Mouse (Mus musculus) spleen, adult 2 months (tissue): ENCODE data around the gene Dyrk1a. TPM values are rescaled to one million over a fixed set of nuclear protein-coding genes. Genes with fewer than 3 reads are reported as not detected.

ENCODE experiments used
- DNase-seq, 2 experiments: peaks; one replicate each; pipeline versions ENCODE4 v3.0.0 to v3.0.0-alpha.2; 2012 to 2021; ENCODE audit warnings: low spot score in 2 of 2, low read depth in 1 of 2
- H3K27ac ChIP-seq: fragments of 200-500 bp; 2 replicates; pipeline ENCODE4 v1.5.1; 2012; ENCODE audit warnings: low read length, inconsistent platforms; ENCODE audit not compliant: insufficient read depth
- H3K27me3 ChIP-seq: fragments of 200-500 bp; 2 replicates; pipeline ENCODE4 v1.6.1; 2012; ENCODE audit warnings: mild to moderate bottlenecking, moderate library complexity, low read length, inconsistent platforms; ENCODE audit not compliant: control insufficient read depth, insufficient read depth
- H3K36me3 ChIP-seq: fragments of 200-500 bp; 2 replicates; pipeline ENCODE4 v1.6.1; 2012; ENCODE audit warnings: mild to moderate bottlenecking, low read length, inconsistent platforms; ENCODE audit not compliant: control insufficient read depth, insufficient read depth
- H3K4me1 ChIP-seq: fragments of 200-500 bp; 2 replicates; pipeline ENCODE4 v1.6.1; 2011; ENCODE audit warnings: inconsistent platforms; ENCODE audit not compliant: control insufficient read depth, insufficient read depth, insufficient read length
- H3K4me3 ChIP-seq: fragments of 200-500 bp; 2 replicates; pipeline ENCODE4 v1.5.1; 2011; ENCODE audit warnings: mild to moderate bottlenecking, inconsistent platforms; ENCODE audit not compliant: insufficient read depth, insufficient read length; ENCODE audit errors: extremely low read depth
- CTCF ChIP-seq: fragments of 200-500 bp; IDR thresholded peaks from 2 replicates; pipeline ENCODE4 v1.5.1; 2011; ENCODE audit warnings: mild to moderate bottlenecking, inconsistent platforms; ENCODE audit not compliant: insufficient read depth, insufficient read length, insufficient replicate concordance; ENCODE audit errors: extremely low read depth
- POLR2A ChIP-seq: fragments of 200-500 bp; IDR thresholded peaks from 2 replicates; pipeline ENCODE4 v1.6.1; 2011; ENCODE audit warnings: low read depth, low read length, inconsistent platforms
- WGBS: fragments of 180-500 bp; shearing (Covaris S2); methylation state at CpG from one replicate; pipeline ENCODE4 v1.1.7; 2018; 5-methylcytosine and 5-hydroxymethylcytosine counted together
- polyA plus RNA-seq: library from polyadenylated mRNA; depleted of rRNA; stranded (reverse); fragments of >200 nt; gene quantifications from 2 replicates; pipeline ENCODE4 v1.2.3, GENCODE M21; 2012

The Dyrk1a gene
- polyA plus RNA-seq, 1 experiment = 24.7 TPM

DNA sequence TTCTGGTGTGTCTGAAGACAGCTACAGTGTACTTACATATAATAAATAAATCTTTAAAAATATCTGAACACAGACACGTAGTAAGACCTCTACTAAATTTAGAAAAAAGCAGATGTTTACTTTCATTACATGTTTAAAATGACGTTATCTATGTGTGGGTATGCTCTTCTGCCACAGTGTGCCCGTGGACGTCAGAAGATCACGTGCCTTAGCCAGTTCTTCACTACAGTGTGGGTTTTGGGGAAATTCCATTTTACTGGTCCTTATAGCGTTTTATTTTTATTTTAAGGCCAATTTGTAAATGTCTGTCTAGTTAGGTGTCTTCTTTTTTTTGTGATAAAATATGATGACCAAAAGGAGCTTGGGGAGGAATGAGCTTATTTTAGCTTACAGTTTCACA lies 47.4 kb downstream of the Dyrk1a start:
- 0 out of 2 replicates have a peak overlapping the region, but pooled peaks have one; percentile 4 for H3K27ac ChIP-seq
- no peaks in the 10 kb centered on the region for H3K27me3 ChIP-seq
- 75% methylated on average over 6 of the region's 6 CpGs for WGBS
- H3K4me1 ChIP-seq = peaks cover 5% of the 10 kb centered on the region; the same call in 1 of the 2 replicates
- TF ChIP-seq POLR2A (no peak), CTCF (no peak)
- H3K36me3 ChIP-seq = peaks cover 7% of the 10 kb centered on the region; the same call in 1 of the 2 replicates
- H3K4me3 ChIP-seq = no peak overlapping the region
- no peak for DNase-seq

GRCm38 (mm10) chr16:94618543-94618942 lies 48.7 kb downstream of the Dyrk1a start:
- H3K27ac ChIP-seq = no peak overlapping the region
- no peaks in the 10 kb centered on the region for H3K27me3 ChIP-seq
- TF ChIP-seq CTCF (peak; percentile 79; the same call in 1 of the 2 replicates), POLR2A (no peak)
- 52% methylated on average over 10 of the region's 10 CpGs for WGBS
- DNase-seq = peak; percentile 32 to 59
- peaks cover 5% of the 10 kb centered on the region; the same call in 1 of the 2 replicates for H3K36me3 ChIP-seq
- no peak overlapping the region for H3K4me3 ChIP-seq
- peaks cover 5% of the 10 kb centered on the region; the same call in 1 of the 2 replicates for H3K4me1 ChIP-seq

DNA sequence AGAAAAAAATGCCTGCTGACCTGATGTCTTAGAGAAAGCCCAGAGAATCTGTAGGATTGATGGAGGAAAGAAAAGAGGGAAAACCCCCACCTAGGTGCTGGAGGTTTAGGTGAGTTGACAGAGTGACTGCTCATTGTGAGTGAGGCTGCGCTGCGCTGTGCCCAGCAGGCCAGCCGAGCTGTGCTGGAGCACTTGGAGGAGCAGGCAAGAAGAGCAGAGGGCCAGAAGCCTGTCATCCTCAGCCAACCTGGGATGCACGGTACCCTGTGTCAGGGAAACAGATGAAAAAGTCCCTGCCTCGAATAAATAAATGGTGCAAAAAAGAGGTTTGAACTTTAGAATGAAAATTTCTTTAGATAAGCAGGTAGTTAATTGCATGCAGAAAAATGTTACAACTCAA lies 49.5 kb downstream of the Dyrk1a start:
- Histone ChIP-seq H3K4me1 (peaks cover 5% of the 10 kb centered on the region; the same call in 1 of the 2 replicates), H3K36me3 (peaks cover 5% of the 10 kb centered on the region; the same call in 1 of the 2 replicates), H3K4me3 (no peak overlapping the region), H3K27me3 (no peaks in the 10 kb centered on the region), H3K27ac (no peak overlapping the region)
- 94% methylated on average over 5 of the region's 5 CpGs for WGBS
- TF ChIP-seq CTCF (no peak), POLR2A (no peak)
- no peak for DNase-seq

DNA sequence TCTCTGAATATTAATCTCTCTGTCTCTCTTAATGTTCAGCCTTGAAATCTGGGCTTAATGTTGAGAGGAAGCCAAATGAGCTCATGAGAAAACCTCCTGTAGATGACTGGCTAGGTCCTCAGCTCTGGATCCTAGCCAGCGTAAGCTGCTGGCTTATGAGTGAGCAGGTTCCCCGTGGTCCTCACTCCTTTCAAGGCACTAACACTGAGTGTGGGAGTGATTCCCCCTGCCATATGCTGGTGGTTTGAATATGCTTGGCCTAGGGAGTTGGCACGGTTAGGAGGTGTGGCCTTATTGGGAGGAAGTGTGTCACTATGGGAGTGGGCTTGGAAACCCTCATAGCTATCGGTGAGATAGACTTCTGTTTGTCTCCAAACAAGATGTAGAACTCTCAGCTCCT lies 55.1 kb downstream of the Dyrk1a start:
- WGBS = 50% methylated on average over 4 of the region's 4 CpGs
- Histone ChIP-seq H3K36me3 (peaks cover 5% of the 10 kb centered on the region; the same call in 1 of the 2 replicates), H3K4me3 (no peak overlapping the region), H3K27ac (no peak overlapping the region), H3K4me1 (peaks cover 14% of the 10 kb centered on the region), H3K27me3 (no peaks in the 10 kb centered on the region)
- no peak for TF ChIP-seq POLR2A
- TF ChIP-seq CTCF = no peak
- no peak for DNase-seq

DNA sequence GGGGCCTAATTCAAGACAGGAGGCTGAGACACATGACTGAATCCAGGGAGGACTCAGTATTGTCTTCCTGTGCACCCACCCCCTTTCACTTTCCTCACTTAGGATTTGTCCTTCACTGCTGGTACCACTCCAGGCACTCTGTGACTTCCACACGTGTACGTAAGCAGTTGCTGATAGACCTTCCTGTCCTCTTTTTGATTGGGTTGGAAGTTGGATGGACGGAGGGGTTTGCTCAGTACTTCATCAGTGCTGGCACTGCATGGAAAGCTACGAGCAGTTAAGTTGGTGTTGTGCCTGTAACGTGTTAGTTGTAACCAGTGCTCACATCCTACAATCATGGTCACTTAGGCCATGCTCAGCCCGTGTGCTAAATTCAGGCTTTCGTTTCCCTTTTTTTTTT lies 55.8 kb downstream of the Dyrk1a start:
- H3K27ac ChIP-seq = no peak overlapping the region
- H3K36me3 ChIP-seq = no peaks in the 10 kb centered on the region; the same call in 1 of the 2 replicates
- TF ChIP-seq POLR2A (no peak), CTCF (no peak)
- no peaks in the 10 kb centered on the region for H3K27me3 ChIP-seq
- H3K4me1 ChIP-seq = peaks cover 14% of the 10 kb centered on the region
- 87% methylated on average over 7 of the region's 7 CpGs for WGBS
- no peak for DNase-seq
- H3K4me3 ChIP-seq = no peak overlapping the region

GRCm38 (mm10) chr16:94627736-94628135 lies 57.9 kb downstream of the Dyrk1a start:
- WGBS = 59% methylated on average over 5 of the region's 5 CpGs
- DNase-seq = no peak

DNA sequence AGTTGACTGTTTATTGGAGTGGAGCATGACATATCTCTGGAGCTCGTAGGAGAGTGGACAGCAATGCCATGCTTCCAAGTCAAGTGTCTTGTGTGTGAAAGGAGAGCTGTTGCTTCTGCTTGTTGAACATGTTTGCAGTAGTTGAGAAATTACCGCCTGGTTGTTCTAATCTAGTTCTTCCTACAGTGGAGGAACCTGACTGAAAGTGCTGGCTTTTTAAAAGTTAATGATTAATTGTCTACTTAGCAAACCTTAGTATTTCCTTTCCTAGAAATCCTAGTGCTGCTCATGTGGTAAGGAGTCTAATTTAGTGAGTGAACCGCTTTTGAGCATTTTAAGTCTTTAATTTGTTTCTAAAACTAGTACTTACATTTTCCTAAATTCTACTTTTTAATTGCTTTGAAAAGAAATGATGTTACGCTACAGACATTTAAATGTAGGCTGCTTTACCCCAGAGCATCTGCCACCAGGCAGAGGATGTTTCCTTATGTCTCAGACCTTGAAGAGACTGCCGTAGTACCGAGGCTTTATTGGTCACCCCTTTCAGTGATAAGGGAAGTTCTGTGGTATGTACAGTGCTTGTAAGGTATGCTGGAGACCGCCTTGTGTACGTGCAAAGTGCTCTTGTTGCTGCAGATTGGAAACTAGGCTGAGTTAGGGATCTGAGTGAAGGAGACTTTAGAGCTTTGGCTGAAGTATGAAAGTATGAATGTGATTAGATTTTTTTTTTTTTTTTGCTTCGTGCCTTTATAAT lies 59.3 kb downstream of the Dyrk1a start:
- Histone ChIP-seq H3K4me3 (no peak overlapping the region), H3K36me3 (no peaks in the 10 kb centered on the region), H3K4me1 (peaks cover 14% of the 10 kb centered on the region), H3K27me3 (no peaks in the 10 kb centered on the region), H3K27ac (no peak overlapping the region)
- DNase-seq = no peak
- no peak for TF ChIP-seq CTCF
- TF ChIP-seq POLR2A = no peak
- WGBS = 58% methylated on average over 9 of the region's 9 CpGs

More at GRCm38 (mm10) chr16:94627736-94628135, 57.9 kb downstream of the Dyrk1a start:
- TF ChIP-seq POLR2A = no peak
- no peak for TF ChIP-seq CTCF
- H3K36me3 ChIP-seq = no peaks in the 10 kb centered on the region
- H3K27me3 ChIP-seq = no peaks in the 10 kb centered on the region
- peaks cover 14% of the 10 kb centered on the region for H3K4me1 ChIP-seq
- H3K27ac ChIP-seq = no peak overlapping the region
- no peak overlapping the region for H3K4me3 ChIP-seq
